Mouse (Mus musculus): Measurements from ENCODE around the gene Taok1. TPM values are rescaled to one million over a fixed set of nuclear protein-coding genes. Genes with fewer than 3 reads are reported as not detected.

The Taok1 gene
- total and polyA plus RNA-seq, 2 experiments from 2014 or later, result 14.2 to 35.9 TPM

DNA sequence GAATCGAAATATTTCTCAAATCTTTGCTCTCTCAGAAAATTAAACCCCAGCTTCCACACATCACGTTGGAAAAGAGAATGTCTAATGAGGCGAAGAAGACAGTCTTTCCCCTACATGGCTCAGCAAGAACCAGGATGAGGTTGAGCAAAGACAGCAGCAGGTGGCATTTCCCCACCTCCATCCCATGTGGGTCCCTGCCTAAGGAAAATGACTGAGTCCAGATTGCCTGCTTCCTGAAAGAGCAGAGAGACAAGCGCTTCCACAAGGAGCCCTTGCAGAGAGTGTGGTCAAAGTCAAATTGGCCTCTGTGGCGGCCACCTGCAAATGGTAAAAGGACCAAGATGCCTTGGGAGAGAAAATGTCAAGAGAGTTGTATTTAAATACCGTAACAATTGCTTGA, 117.2 kb downstream of the Taok1 start:
- H3K9ac ChIP-seq (replicated peaks; ENCODE audit: low read depth, low read length), result no peak overlapping the region

GRCm38 (mm10) chr11:77489591-77490235, 117.9 kb downstream of the Taok1 start, which contains the start of gene Ankrd13b:
TSS of gene Ankrd13b (minus strand) at chr11:77489678.
- peak; percentile 67 for DNase-seq (ENCODE audit: low spot score)

More for the DNA sequence above, 117.2 kb downstream of the Taok1 start:
- H3K9me3 ChIP-seq (replicated peaks; ENCODE audit: control insufficient read depth, low read length), result no peaks in the 10 kb centered on the region
- no peak for ATAC-seq (ENCODE audit: insufficient read depth, low read depth)
- H3K4me1 ChIP-seq (ENCODE audit: control insufficient read depth, insufficient read depth), result peaks cover 23% of the 10 kb centered on the region
- 71% methylated on average over 6 of the region's 6 CpGs for WGBS
- H3K27ac ChIP-seq (ENCODE audit: low read depth), result peak overlapping the region; percentile 97; the same call in 1 of the 2 replicates
- no peak overlapping the region for H3K4me3 ChIP-seq (ENCODE audit: low read depth, low read length)
- no peak for TF ChIP-seq CTCF (IDR thresholded peaks at IDR 0.05; ENCODE audit: low read depth)
- no peak for TF ChIP-seq EP300 (IDR thresholded peaks at IDR 0.05; ENCODE audit: low read depth)
- H3K4me2 ChIP-seq (ENCODE audit: low read depth, low read length), result peak overlapping the region; percentile 89
- no peak for DNase-seq (ENCODE audit: low spot score)
- H3K36me3 ChIP-seq (replicated peaks; ENCODE audit: control insufficient read depth, insufficient read depth, low read length), result no peaks in the 10 kb centered on the region
- no peaks in the 10 kb centered on the region for H3K27me3 ChIP-seq (ENCODE audit: control insufficient read depth, insufficient read depth, low read length)

DNA sequence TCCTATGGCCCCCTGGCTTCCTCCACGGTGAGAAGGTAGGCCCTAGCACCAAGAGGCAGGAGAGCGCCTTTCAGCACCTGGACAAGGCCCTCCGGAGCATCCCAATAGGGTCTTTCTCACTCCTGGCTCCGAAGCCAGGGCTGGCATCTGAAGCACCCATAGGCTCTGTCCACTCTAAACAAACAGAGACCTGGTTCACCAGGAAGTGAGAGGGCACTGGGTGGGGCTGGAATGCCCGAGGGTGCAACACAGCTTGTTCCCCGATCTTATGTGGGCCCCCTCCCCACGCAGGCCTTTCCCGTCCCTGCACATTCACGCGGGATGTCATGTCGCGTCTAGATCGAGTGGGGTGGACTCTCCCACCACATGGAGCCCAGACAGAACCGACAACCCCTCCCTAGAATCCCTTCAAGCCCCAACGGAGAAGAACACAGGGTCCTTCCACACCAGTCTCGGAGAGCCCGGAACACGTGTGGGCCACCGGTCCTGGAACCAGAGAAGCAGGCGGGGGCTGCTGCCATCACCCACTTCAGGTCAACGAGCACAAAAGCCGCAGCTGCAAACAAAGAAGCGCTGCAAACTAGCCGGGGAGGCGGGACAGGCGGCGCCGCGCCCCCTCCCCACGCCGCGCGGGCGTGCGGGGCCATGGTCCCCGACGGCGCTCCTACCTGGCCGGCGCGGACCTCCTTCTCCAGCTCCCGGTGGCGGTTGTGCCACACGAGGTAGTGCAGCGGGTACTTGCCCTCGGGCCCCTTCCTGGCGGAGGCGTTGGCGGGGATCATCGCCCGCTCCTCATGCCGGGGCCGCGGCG, 118.6 kb downstream of the Taok1 start:
- no peak for DNase-seq (ENCODE audit: low spot score)

More at GRCm38 (mm10) chr11:77489591-77490235, 117.9 kb downstream of the Taok1 start, which contains the start of gene Ankrd13b:
- Histone ChIP-seq H3K27me3 (ENCODE audit: control insufficient read depth, insufficient read depth, low read length) (no peaks in the 10 kb centered on the region), H3K9ac (replicated peaks; ENCODE audit: low read depth, low read length) (peak within 1 kb of the TSS; percentile 83), H3K4me2 (ENCODE audit: low read depth, low read length) (peak within 1 kb of the TSS; percentile 89), H3K27ac (ENCODE audit: low read depth) (no peak within 1 kb of the TSS; the same call in 1 of the 2 replicates), H3K36me3 (replicated peaks; ENCODE audit: control insufficient read depth, insufficient read depth, low read length) (no peaks in the 10 kb centered on the region), H3K9me3 (replicated peaks; ENCODE audit: control insufficient read depth, low read length) (no peaks in the 10 kb centered on the region), H3K4me1 (ENCODE audit: control insufficient read depth, insufficient read depth) (peaks cover 21% of the 10 kb centered on the region), H3K4me3 (ENCODE audit: low read depth, low read length) (peak within 1 kb of the TSS; percentile 92)
- under 1% methylated on average over 43 of the region's 87 CpGs for WGBS
- TF ChIP-seq EP300 (IDR thresholded peaks at IDR 0.05; ENCODE audit: low read depth) (no peak), CTCF (IDR thresholded peaks at IDR 0.05; ENCODE audit: low read depth) (no peak)
- ATAC-seq (ENCODE audit: insufficient read depth, low read depth), result no peak

DNA sequence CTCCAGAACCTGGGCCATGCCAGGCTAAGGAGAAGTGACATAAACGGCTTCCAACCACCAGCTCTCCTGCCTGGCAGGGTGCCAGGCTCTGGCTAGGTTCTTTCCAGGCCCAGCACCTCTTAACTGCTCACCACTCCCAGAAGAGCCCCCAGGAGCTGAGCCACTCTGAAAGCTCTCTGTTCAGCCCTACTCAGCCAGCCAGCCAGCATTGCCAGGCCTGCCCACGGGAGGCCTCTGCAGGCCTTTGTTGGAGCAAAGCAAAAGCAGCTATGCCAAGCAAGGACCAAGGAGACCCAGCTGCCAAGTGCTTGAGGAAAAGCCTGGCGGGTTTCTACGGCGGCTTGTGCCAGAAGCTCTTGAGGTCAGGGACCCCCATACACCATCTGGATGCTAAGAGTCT, 120.8 kb downstream of the Taok1 start:
- DNase-seq (ENCODE audit: low spot score), result no peak

More for the DNA sequence above, 118.6 kb downstream of the Taok1 start:
- H3K36me3 ChIP-seq (replicated peaks; ENCODE audit: control insufficient read depth, insufficient read depth, low read length), result no peaks in the 10 kb centered on the region
- H3K4me1 ChIP-seq (ENCODE audit: control insufficient read depth, insufficient read depth), result peaks cover 20% of the 10 kb centered on the region
- TF ChIP-seq EP300 (IDR thresholded peaks at IDR 0.05; ENCODE audit: low read depth), result no peak
- no peak for TF ChIP-seq CTCF (IDR thresholded peaks at IDR 0.05; ENCODE audit: low read depth)
- no peaks in the 10 kb centered on the region for H3K27me3 ChIP-seq (ENCODE audit: control insufficient read depth, insufficient read depth, low read length)
- no peak overlapping the region for H3K27ac ChIP-seq (ENCODE audit: low read depth)
- H3K9me3 ChIP-seq (replicated peaks; ENCODE audit: control insufficient read depth, low read length), result no peaks in the 10 kb centered on the region
- 5% methylated on average over 43 of the region's 55 CpGs for WGBS
- H3K4me3 ChIP-seq (ENCODE audit: low read depth, low read length), result peak overlapping the region; percentile 92
- H3K4me2 ChIP-seq (ENCODE audit: low read depth, low read length), result peak overlapping the region; percentile 89
- ATAC-seq (ENCODE audit: insufficient read depth, low read depth), result no peak
- peak overlapping the region; percentile 83 for H3K9ac ChIP-seq (replicated peaks; ENCODE audit: low read depth, low read length)

GRCm38 (mm10) chr11:77485229-77485628, 122.4 kb downstream of the Taok1 start:
- Histone ChIP-seq H3K4me2 (ENCODE audit: low read depth, low read length) (no peak overlapping the region), H3K4me3 (ENCODE audit: low read depth, low read length) (no peak overlapping the region), H3K27ac (ENCODE audit: low read depth) (no peak overlapping the region), H3K27me3 (ENCODE audit: control insufficient read depth, insufficient read depth, low read length) (no peaks in the 10 kb centered on the region), H3K9me3 (replicated peaks; ENCODE audit: control insufficient read depth, low read length) (no peaks in the 10 kb centered on the region), H3K36me3 (replicated peaks; ENCODE audit: control insufficient read depth, insufficient read depth, low read length) (no peaks in the 10 kb centered on the region), H3K9ac (replicated peaks; ENCODE audit: low read depth, low read length) (no peak overlapping the region), H3K4me1 (ENCODE audit: control insufficient read depth, insufficient read depth) (peaks cover 9% of the 10 kb centered on the region)
- ATAC-seq (ENCODE audit: insufficient read depth, low read depth), result no peak
- TF ChIP-seq EP300 (IDR thresholded peaks at IDR 0.05; ENCODE audit: low read depth) (no peak), CTCF (IDR thresholded peaks at IDR 0.05; ENCODE audit: low read depth) (no peak)
- WGBS, result 77% methylated on average over 6 of the region's 6 CpGs
- DNase-seq (ENCODE audit: low spot score), result no peak

More for the DNA sequence above, 120.8 kb downstream of the Taok1 start:
- ATAC-seq (ENCODE audit: insufficient read depth, low read depth), result no peak
- Histone ChIP-seq H3K4me1 (ENCODE audit: control insufficient read depth, insufficient read depth) (peaks cover 17% of the 10 kb centered on the region), H3K36me3 (replicated peaks; ENCODE audit: control insufficient read depth, insufficient read depth, low read length) (no peaks in the 10 kb centered on the region), H3K27ac (ENCODE audit: low read depth) (no peak overlapping the region), H3K9me3 (replicated peaks; ENCODE audit: control insufficient read depth, low read length) (no peaks in the 10 kb centered on the region), H3K27me3 (ENCODE audit: control insufficient read depth, insufficient read depth, low read length) (no peaks in the 10 kb centered on the region), H3K4me3 (ENCODE audit: low read depth, low read length) (no peak overlapping the region), H3K4me2 (ENCODE audit: low read depth, low read length) (no peak overlapping the region), H3K9ac (replicated peaks; ENCODE audit: low read depth, low read length) (0 out of 2 replicates have a peak overlapping the region, but pooled peaks have one; percentile 2)
- WGBS, result 52% methylated on average over 5 of the region's 5 CpGs
- peak; percentile 25; the same call in 1 of the 2 replicates for TF ChIP-seq CTCF (IDR thresholded peaks at IDR 0.05; ENCODE audit: low read depth)
- no peak for TF ChIP-seq EP300 (IDR thresholded peaks at IDR 0.05; ENCODE audit: low read depth)

Data from heart, postnatal 0 days (tissue).